Mouse (Mus musculus): Measurements from ENCODE around the gene Mcm2. TPM values are rescaled to one million over a fixed set of nuclear protein-coding genes. Genes with fewer than 3 reads are reported as not detected.

Gene Mcm2
- polyA plus RNA-seq, 1 experiment: 14.5 TPM

- H3K4me3 ChIP-seq (ENCODE audit: low read depth, low read length): no peak overlapping the region
- 68% methylated on average over 5 of the region's 5 CpGs for WGBS
- H3K36me3 ChIP-seq (ENCODE audit: control insufficient read depth, insufficient read depth, low read length): no peaks in the 10 kb centered on the region
- H3K27ac ChIP-seq (ENCODE audit: insufficient read depth, low read depth, low read length): no peak overlapping the region
- H3K27me3 ChIP-seq (ENCODE audit: control insufficient read depth, insufficient read depth, low read length): no peaks in the 10 kb centered on the region
- TF ChIP-seq CTCF (IDR thresholded peaks at IDR 0.05; ENCODE audit: extremely low read depth, insufficient read length, insufficient replicate concordance, low read depth, low read length): no peak
- TF ChIP-seq POLR2A (IDR thresholded peaks at IDR 0.05; ENCODE audit: low read depth, low read length): no peak
- no peaks in the 10 kb centered on the region for H3K4me1 ChIP-seq (ENCODE audit: control insufficient read depth, insufficient read depth, insufficient read length, low read length)
Observed at GRCm38 (mm10) chr6:88854509-88854908, 44.1 kb downstream of the Mcm2 start.

DNA sequence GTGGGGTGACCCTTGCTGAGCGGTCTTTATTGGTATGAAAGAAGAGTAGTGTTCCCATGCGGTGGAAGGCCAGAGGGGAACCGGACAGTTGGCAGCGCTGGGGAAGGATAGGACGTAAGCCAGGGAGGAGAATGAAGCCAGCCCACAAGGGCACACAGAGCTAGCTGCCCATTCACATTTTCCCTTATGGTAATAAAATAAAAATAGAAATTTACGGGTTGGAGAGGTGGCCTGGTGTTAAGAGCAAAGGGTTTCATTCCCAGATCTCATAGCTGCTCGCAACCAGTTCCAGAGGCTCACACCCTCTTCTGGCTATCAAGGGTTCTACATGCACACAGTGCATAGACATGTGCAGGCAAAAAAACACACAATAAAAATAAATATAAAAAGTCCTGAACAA lies 48.5 kb downstream of the Mcm2 start:
- no peaks in the 10 kb centered on the region for H3K27me3 ChIP-seq (ENCODE audit: control insufficient read depth, insufficient read depth, low read length)
- 87% methylated on average over 7 of the region's 7 CpGs for WGBS
- no peak overlapping the region for H3K27ac ChIP-seq (ENCODE audit: insufficient read depth, low read depth, low read length)
- TF ChIP-seq POLR2A (IDR thresholded peaks at IDR 0.05; ENCODE audit: low read depth, low read length): no peak
- TF ChIP-seq CTCF (IDR thresholded peaks at IDR 0.05; ENCODE audit: extremely low read depth, insufficient read length, insufficient replicate concordance, low read depth, low read length): no peak
- no peak overlapping the region for H3K4me3 ChIP-seq (ENCODE audit: low read depth, low read length)
- no peaks in the 10 kb centered on the region for H3K4me1 ChIP-seq (ENCODE audit: control insufficient read depth, insufficient read depth, insufficient read length, low read length)
- H3K36me3 ChIP-seq (ENCODE audit: control insufficient read depth, insufficient read depth, low read length): no peaks in the 10 kb centered on the region

- WGBS: 42% methylated on average over 4 of the region's 4 CpGs
- TF ChIP-seq CTCF (IDR thresholded peaks at IDR 0.05; ENCODE audit: extremely low read depth, insufficient read length, insufficient replicate concordance, low read depth, low read length) (peak; percentile 46; the same call in 1 of the 2 replicates), POLR2A (IDR thresholded peaks at IDR 0.05; ENCODE audit: low read depth, low read length) (no peak)
Observed at GRCm38 (mm10) chr6:88849270-88849669, 49.3 kb downstream of the Mcm2 start.

DNA sequence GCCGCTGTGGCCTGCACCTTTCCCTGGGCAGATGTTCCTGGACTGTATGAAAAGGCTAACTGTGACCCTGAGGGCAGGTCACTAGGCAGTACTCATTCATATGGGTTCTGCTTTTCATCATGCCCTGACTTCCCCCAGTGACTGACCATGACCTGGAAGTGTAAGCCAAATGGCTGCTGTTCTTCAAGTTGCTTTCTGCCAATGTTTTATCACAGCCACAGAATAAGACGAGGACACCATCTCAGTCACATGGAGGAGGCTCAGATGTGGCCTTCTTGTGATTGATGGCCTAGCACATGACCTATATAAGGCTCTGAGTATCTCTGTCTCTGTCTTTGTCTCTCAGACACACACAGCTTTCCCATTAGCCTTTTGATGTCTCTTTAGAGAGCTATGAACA lies 51.0 kb downstream of the Mcm2 start:
- Histone ChIP-seq H3K36me3 (ENCODE audit: control insufficient read depth, insufficient read depth, low read length) (no peaks in the 10 kb centered on the region), H3K27ac (ENCODE audit: insufficient read depth, low read depth, low read length) (no peak overlapping the region), H3K4me3 (ENCODE audit: low read depth, low read length) (no peak overlapping the region), H3K27me3 (ENCODE audit: control insufficient read depth, insufficient read depth, low read length) (no peaks in the 10 kb centered on the region), H3K4me1 (ENCODE audit: control insufficient read depth, insufficient read depth, insufficient read length, low read length) (no peaks in the 10 kb centered on the region; the same call in 1 of the 2 replicates)
- TF ChIP-seq CTCF (IDR thresholded peaks at IDR 0.05; ENCODE audit: extremely low read depth, insufficient read length, insufficient replicate concordance, low read depth, low read length) (no peak), POLR2A (IDR thresholded peaks at IDR 0.05; ENCODE audit: low read depth, low read length) (no peak)
- WGBS: 62% methylated on average over 2 of the region's 2 CpGs

More at GRCm38 (mm10) chr6:88849270-88849669, 49.3 kb downstream of the Mcm2 start:
- H3K36me3 ChIP-seq (ENCODE audit: control insufficient read depth, insufficient read depth, low read length): no peaks in the 10 kb centered on the region
- no peaks in the 10 kb centered on the region for H3K27me3 ChIP-seq (ENCODE audit: control insufficient read depth, insufficient read depth, low read length)
- H3K4me3 ChIP-seq (ENCODE audit: low read depth, low read length): no peak overlapping the region
- no peaks in the 10 kb centered on the region for H3K4me1 ChIP-seq (ENCODE audit: control insufficient read depth, insufficient read depth, insufficient read length, low read length)
- no peak overlapping the region for H3K27ac ChIP-seq (ENCODE audit: insufficient read depth, low read depth, low read length)

DNA sequence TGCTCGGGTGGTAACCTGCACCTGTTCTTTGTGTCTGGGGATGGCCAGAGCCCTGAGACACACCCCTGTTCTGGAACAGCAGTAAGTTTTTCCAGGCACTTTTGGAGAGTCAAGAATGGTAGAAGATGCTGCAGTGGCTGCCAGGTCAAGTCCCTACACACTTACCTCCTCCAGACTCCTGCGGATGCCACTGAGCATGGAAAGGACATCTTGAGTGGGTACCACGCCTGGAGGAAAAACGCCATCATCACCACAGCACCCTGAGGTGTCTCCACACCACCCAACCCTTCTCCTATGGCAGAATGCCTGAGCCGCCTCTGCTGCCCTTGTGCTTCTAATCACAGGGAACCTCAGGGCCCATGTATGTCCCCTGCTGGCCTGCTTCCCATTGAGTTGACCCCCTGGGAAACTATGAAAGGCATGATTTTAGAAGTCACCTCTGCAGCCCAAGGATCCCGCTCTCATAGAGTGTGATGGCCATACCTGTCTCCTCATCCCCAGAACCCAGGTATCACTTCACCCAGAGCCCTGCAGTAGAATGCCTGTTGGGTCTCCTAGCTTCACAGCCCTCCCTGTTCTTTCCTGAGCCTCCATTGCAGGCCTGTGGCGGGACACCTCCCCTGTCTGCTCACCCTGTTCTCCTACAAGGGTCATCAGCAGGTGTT lies 53.5 kb downstream of the Mcm2 start:
- Histone ChIP-seq H3K4me3 (ENCODE audit: low read depth, low read length) (no peak overlapping the region), H3K27me3 (ENCODE audit: control insufficient read depth, insufficient read depth, low read length) (no peaks in the 10 kb centered on the region), H3K4me1 (ENCODE audit: control insufficient read depth, insufficient read depth, insufficient read length, low read length) (peaks cover 5% of the 10 kb centered on the region), H3K27ac (ENCODE audit: insufficient read depth, low read depth, low read length) (no peak overlapping the region), H3K36me3 (ENCODE audit: control insufficient read depth, insufficient read depth, low read length) (no peaks in the 10 kb centered on the region)
- no peak for TF ChIP-seq CTCF (IDR thresholded peaks at IDR 0.05; ENCODE audit: extremely low read depth, insufficient read length, insufficient replicate concordance, low read depth, low read length)
- WGBS: 87% methylated on average over 7 of the region's 7 CpGs

GRCm38 (mm10) chr6:88843781-88844725 lies 54.5 kb downstream of the Mcm2 start:
- Histone ChIP-seq H3K4me1 (ENCODE audit: control insufficient read depth, insufficient read depth, insufficient read length, low read length) (peaks cover 5% of the 10 kb centered on the region), H3K4me3 (ENCODE audit: low read depth, low read length) (no peak overlapping the region), H3K27ac (ENCODE audit: insufficient read depth, low read depth, low read length) (no peak overlapping the region), H3K36me3 (ENCODE audit: control insufficient read depth, insufficient read depth, low read length) (peaks cover 4% of the 10 kb centered on the region; the same call in 1 of the 2 replicates), H3K27me3 (ENCODE audit: control insufficient read depth, insufficient read depth, low read length) (no peaks in the 10 kb centered on the region)
- 88% methylated on average over 9 of the region's 9 CpGs for whole genome bisulfite sequencing
- TF ChIP-seq POLR2A (IDR thresholded peaks at IDR 0.05; ENCODE audit: low read depth, low read length): no peak
- TF ChIP-seq CTCF (IDR thresholded peaks at IDR 0.05; ENCODE audit: extremely low read depth, insufficient read length, insufficient replicate concordance, low read depth, low read length): no peak

DNA sequence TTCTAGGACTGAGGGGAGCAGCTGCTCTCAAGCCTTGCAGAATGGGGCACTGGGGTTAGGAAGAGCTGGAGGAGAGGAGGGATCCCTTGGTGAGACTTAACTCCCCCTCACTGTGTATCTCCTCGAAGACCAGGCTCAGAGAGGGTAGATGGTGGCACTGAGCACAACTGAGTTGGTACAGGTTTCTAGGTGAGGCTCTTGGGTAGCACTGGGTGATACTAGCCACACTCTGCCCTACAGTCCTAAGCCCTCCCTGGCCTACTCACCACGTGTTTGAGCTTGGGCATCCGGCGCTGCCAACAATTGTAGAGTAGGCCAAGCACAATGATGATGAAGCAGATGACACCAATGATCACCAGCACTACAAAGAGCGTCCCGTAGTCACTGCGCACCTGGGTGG lies 55.3 kb downstream of the Mcm2 start:
- peak overlapping the region; percentile 76 for H3K4me3 ChIP-seq (ENCODE audit: low read depth, low read length)

More for the DNA sequence above, 55.3 kb downstream of the Mcm2 start:
- Histone ChIP-seq H3K36me3 (ENCODE audit: control insufficient read depth, insufficient read depth, low read length) (peaks cover 11% of the 10 kb centered on the region), H3K4me1 (ENCODE audit: control insufficient read depth, insufficient read depth, insufficient read length, low read length) (peaks cover 5% of the 10 kb centered on the region), H3K27ac (ENCODE audit: insufficient read depth, low read depth, low read length) (no peak overlapping the region), H3K27me3 (ENCODE audit: control insufficient read depth, insufficient read depth, low read length) (no peaks in the 10 kb centered on the region)
- WGBS: 83% methylated on average over 7 of the region's 7 CpGs
- TF ChIP-seq POLR2A (IDR thresholded peaks at IDR 0.05; ENCODE audit: low read depth, low read length) (no peak), CTCF (IDR thresholded peaks at IDR 0.05; ENCODE audit: extremely low read depth, insufficient read length, insufficient replicate concordance, low read depth, low read length) (no peak)
